In genomic region chr5:100751655-100752054, GRCm38 (mm10) we compare ENCODE assay signal across 13 mouse cellular contexts. TPM values are rescaled to one million over a fixed set of nuclear protein-coding genes. Genes with fewer than 3 reads are reported as not detected.
DNase-seq lines count a peak whose midpoint lies in the region; ATAC-seq lines count a peak whose summit lies in the region.
"Had no signal": no experiment of that assay in that cellular context is flagged by ENCODE, and none has a peak within 500 bp of the region (broad histone marks: within the 10 kb centered on the region; RNA-seq: fewer than 3 reads in every experiment).

No protein-coding gene starts in this region.

- H3K9ac ChIP-seq in forebrain, embryonic 12.5 days = no peak overlapping the region
- no peak overlapping the region for H3K9ac ChIP-seq in forebrain, embryonic 16.5 days (replicated peaks; ENCODE audit: low read depth, low read length)
- no peak overlapping the region for H3K9ac ChIP-seq in hindbrain, embryonic 12.5 days
- H3K9ac ChIP-seq: embryonic facial prominence, embryonic 15.5 days; liver, postnatal 0 days had no signal

- H3K27me3 ChIP-seq in forebrain, embryonic 12.5 days = no peaks in the 10 kb centered on the region
- no peaks in the 10 kb centered on the region for H3K27me3 ChIP-seq in forebrain, embryonic 16.5 days (replicated peaks; ENCODE audit: control insufficient read depth, insufficient read depth, low read length)
- no peaks in the 10 kb centered on the region for H3K27me3 ChIP-seq in hindbrain, embryonic 12.5 days
- H3K27me3 ChIP-seq: embryonic facial prominence, embryonic 15.5 days had no signal

- H3K36me3 ChIP-seq in forebrain, embryonic 12.5 days (replicated peaks) = no peaks in the 10 kb centered on the region
- no peaks in the 10 kb centered on the region for H3K36me3 ChIP-seq in forebrain, embryonic 16.5 days (ENCODE audit: control insufficient read depth, insufficient read depth)
- H3K36me3 ChIP-seq in hindbrain, embryonic 12.5 days = no peaks in the 10 kb centered on the region
- H3K36me3 ChIP-seq: embryonic facial prominence, embryonic 15.5 days had no signal

- peaks cover 7% of the 10 kb centered on the region for H3K4me1 ChIP-seq in forebrain, embryonic 12.5 days
- no peaks in the 10 kb centered on the region for H3K4me1 ChIP-seq in forebrain, embryonic 16.5 days (replicated peaks; ENCODE audit: control insufficient read depth, insufficient read depth, low read length)
- peaks cover 7% of the 10 kb centered on the region for H3K4me1 ChIP-seq in hindbrain, embryonic 12.5 days
- H3K4me1 ChIP-seq: embryonic facial prominence, embryonic 15.5 days had no signal

- no peak overlapping the region for H3K4me3 ChIP-seq in forebrain, embryonic 12.5 days (replicated peaks)
- no peak overlapping the region for H3K4me3 ChIP-seq in forebrain, embryonic 16.5 days (replicated peaks; ENCODE audit: low read length)
- no peak overlapping the region for H3K4me3 ChIP-seq in hindbrain, embryonic 12.5 days
- H3K4me3 ChIP-seq: embryonic facial prominence, embryonic 15.5 days had no signal

- peak; percentile 51 for ATAC-seq in forebrain, embryonic 12.5 days (ENCODE audit: low FRiP score)
- no peak for ATAC-seq in forebrain, embryonic 16.5 days
- peak; percentile 48 for ATAC-seq in hindbrain, embryonic 12.5 days (ENCODE audit: low FRiP score)
- ATAC-seq: CD4-positive, CD25-positive, alpha-beta regulatory T cell, adult 4 months; liver, postnatal 0 days had no signal

- no peaks in the 10 kb centered on the region for H3K9me3 ChIP-seq in forebrain, embryonic 12.5 days
- no peaks in the 10 kb centered on the region for H3K9me3 ChIP-seq in forebrain, embryonic 16.5 days (ENCODE audit: control insufficient read depth, low read length)
- no peaks in the 10 kb centered on the region for H3K9me3 ChIP-seq in hindbrain, embryonic 12.5 days (replicated peaks)
- H3K9me3 ChIP-seq: embryonic facial prominence, embryonic 15.5 days had no signal

- no peak overlapping the region for H3K4me2 ChIP-seq in forebrain, embryonic 12.5 days
- H3K4me2 ChIP-seq in forebrain, embryonic 16.5 days (ENCODE audit: low read length) = no peak overlapping the region
- no peak overlapping the region for H3K4me2 ChIP-seq in hindbrain, embryonic 12.5 days (replicated peaks)
- H3K4me2 ChIP-seq: embryonic facial prominence, embryonic 15.5 days had no signal

- peak; percentile 4 to 8 for DNase-seq in B cell, adult 2 months
- DNase-seq in retina, embryonic 14.5 days (ENCODE audit: low spot score) = peak; percentile 67
- no peak for DNase-seq in cerebellum, adult 9-11 months
- DNase-seq in spleen, adult 18-20 months = no peak
- no peak for DNase-seq in left cerebral cortex, adult 9 months (ENCODE audit: low spot score in 2 of 2)
- DNase-seq: gastrocnemius, postnatal 36 days; heart, postnatal 14 days; liver, postnatal 0 days had no signal

- 51% methylated on average over 4 of the region's 4 CpGs for WGBS in forebrain, embryonic 12.5 days
- 51% methylated on average over 4 of the region's 4 CpGs for WGBS in forebrain, embryonic 16.5 days
- 54% methylated on average over 4 of the region's 4 CpGs for WGBS in hindbrain, embryonic 12.5 days

- 0 out of 2 replicates have a peak overlapping the region, but pooled peaks have one; percentile 13 for H3K27ac ChIP-seq in forebrain, embryonic 12.5 days
- H3K27ac ChIP-seq in forebrain, embryonic 16.5 days (ENCODE audit: low read length) = no peak overlapping the region
- 0 out of 2 replicates have a peak overlapping the region, but pooled peaks have one; percentile 5 for H3K27ac ChIP-seq in hindbrain, embryonic 12.5 days
- H3K27ac ChIP-seq: embryonic facial prominence, embryonic 15.5 days had no signal

RNA-seq across cellular contexts. Expression of gene Hpse, which starts 32.1 kb away (rescaled TPM):
- polyA plus RNA-seq in forebrain, embryonic 12.5 days (2016; fragmentation: Nextera tagmentation; extraction: Ambion mirVana) = 0.54 and 0.82 TPM in 2 replicates
- 0.10 and 0.36 TPM in 2 replicates for polyA plus RNA-seq in forebrain, embryonic 16.5 days (2015; fragmentation: Nextera tagmentation; extraction: Ambion mirVana)
- 1.6 and 2.6 TPM in 2 replicates for polyA plus RNA-seq in hindbrain, embryonic 12.5 days (2016; fragmentation: Nextera tagmentation; extraction: Ambion mirVana)

RNA-seq across cellular contexts. Expression of gene Helq, which starts 46.7 kb away (rescaled TPM):
- polyA plus RNA-seq in forebrain, embryonic 12.5 days (2016; fragmentation: Nextera tagmentation; extraction: Ambion mirVana) = 29.5 and 31.7 TPM in 2 replicates
- polyA plus RNA-seq in forebrain, embryonic 16.5 days (2015; fragmentation: Nextera tagmentation; extraction: Ambion mirVana) = 21.7 and 25.7 TPM in 2 replicates
- 25.3 and 28.1 TPM in 2 replicates for polyA plus RNA-seq in hindbrain, embryonic 12.5 days (2016; fragmentation: Nextera tagmentation; extraction: Ambion mirVana)

RNA-seq across cellular contexts. Expression of gene Mrps18c, which starts 46.8 kb away (rescaled TPM):
- 174 and 181 TPM in 2 replicates for polyA plus RNA-seq in forebrain, embryonic 12.5 days (2016; fragmentation: Nextera tagmentation; extraction: Ambion mirVana)
- polyA plus RNA-seq in forebrain, embryonic 16.5 days (2015; fragmentation: Nextera tagmentation; extraction: Ambion mirVana) = 131 and 146 TPM in 2 replicates
- polyA plus RNA-seq in hindbrain, embryonic 12.5 days (2016; fragmentation: Nextera tagmentation; extraction: Ambion mirVana) = 138 and 155 TPM in 2 replicates

Comparison
In these comparisons a context has a peak if more than half of its experiments do, and no peak if none do; other contexts are left out.
1. DNase-seq: peak in B cell, adult 2 months (2 of 2) and retina, embryonic 14.5 days (single experiment); none in cerebellum, adult 9-11 months (single experiment), spleen, adult 18-20 months (0 of 2) and left cerebral cortex, adult 9 months (0 of 2).